In the genomic region with DNA sequence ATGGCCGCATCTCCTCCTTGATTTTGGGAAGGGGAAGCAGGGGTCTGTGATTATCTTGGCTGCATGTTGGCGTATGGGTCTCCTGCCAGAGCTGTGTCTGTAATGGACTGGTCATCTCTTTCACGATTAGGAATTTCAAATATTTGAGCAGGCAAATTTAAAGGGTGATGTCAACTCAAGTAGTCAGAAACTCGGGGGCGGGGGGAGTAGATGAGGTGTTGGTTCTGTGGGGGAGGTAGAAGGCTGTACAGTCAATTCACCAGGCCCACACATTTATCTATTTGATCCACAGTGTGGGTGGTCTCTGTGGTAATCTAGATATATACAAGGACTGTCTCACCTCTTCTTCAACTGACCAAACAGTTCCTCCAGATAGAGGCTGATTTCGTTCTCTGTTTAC, we compare ENCODE assay signal across 21 mouse cellular contexts.
"Had no signal": no experiment of that assay in that cellular context is flagged by ENCODE, and none has a peak within 500 bp of the region (broad histone marks: within the 10 kb centered on the region; RNA-seq: fewer than 3 reads in every experiment).

No protein-coding gene starts in this region.

- DNase-seq: kidney, adult 2 months; kidney, postnatal 25 days; left cerebral cortex, postnatal 4 days; liver, postnatal 0 days; retina, postnatal 1 day; right cerebral cortex, postnatal 25 days; spleen, adult 18-20 months; thymus, adult 18-20 months; thymus, postnatal 36 days had no signal

- H3K4me2 ChIP-seq: limb, embryonic 12.5 days; limb, embryonic 15.5 days; liver, embryonic 11.5 days; lung, embryonic 15.5 days; midbrain, embryonic 12.5 days; neural tube, embryonic 13.5 days; stomach, embryonic 15.5 days had no signal

- H3K4me1 ChIP-seq: midbrain, embryonic 12.5 days had no signal

- H3K4me3 ChIP-seq: limb, embryonic 12.5 days; limb, embryonic 15.5 days; lung, embryonic 15.5 days; midbrain, embryonic 12.5 days; myocyte; neural tube, embryonic 13.5 days; stomach, embryonic 15.5 days had no signal

- H3K27me3 ChIP-seq: limb, embryonic 15.5 days; lung, embryonic 15.5 days; neural tube, embryonic 13.5 days; stomach, embryonic 15.5 days had no signal

- ATAC-seq: intestine, postnatal 0 days; liver, postnatal 0 days; midbrain, embryonic 16.5 days had no signal

- H3K9me3 ChIP-seq: limb, embryonic 12.5 days; limb, embryonic 15.5 days; lung, embryonic 15.5 days; midbrain, embryonic 12.5 days; neural tube, embryonic 13.5 days; stomach, embryonic 15.5 days had no signal

- H3K36me3 ChIP-seq: limb, embryonic 12.5 days; limb, embryonic 15.5 days; lung, embryonic 15.5 days; midbrain, embryonic 12.5 days; neural tube, embryonic 13.5 days had no signal

- H3K27ac ChIP-seq: limb, embryonic 12.5 days; limb, embryonic 15.5 days; liver, embryonic 14.5 days; lung, embryonic 15.5 days; macrophage; midbrain, embryonic 12.5 days; neural tube, embryonic 13.5 days; stomach, embryonic 15.5 days had no signal

- H3K9ac ChIP-seq: limb, embryonic 12.5 days; limb, embryonic 15.5 days; liver, embryonic 14.5 days; liver, postnatal 0 days; lung, embryonic 15.5 days; midbrain, embryonic 12.5 days; neural tube, embryonic 13.5 days; stomach, embryonic 15.5 days had no signal
